Mouse (Mus musculus) liver, adult 2 months (tissue): ENCODE results near the gene Rgcc. TPM values are rescaled to one million over a fixed set of nuclear protein-coding genes. Genes with fewer than 3 reads are reported as not detected.

Experiments
- DNase-seq: peaks from one replicate; pipeline ENCODE4 v3.0.0-alpha.2; 2011; ENCODE audit warnings: low read depth, low spot score; ENCODE audit errors: extremely low read depth
- H3K27ac ChIP-seq: fragments of 200-500 bp; replicated peaks from 2 replicates; pipeline ENCODE4 v1.5.1; 2012; ENCODE audit warnings: low read depth, mild to moderate bottlenecking, control low read depth, inconsistent platforms, low read length; ENCODE audit not compliant: insufficient read depth
- H3K27me3 ChIP-seq: fragments of 200-500 bp; 2 replicates; pipeline ENCODE4 v1.6.1; 2012; ENCODE audit warnings: mild to moderate bottlenecking, moderate library complexity, low read length, inconsistent platforms; ENCODE audit not compliant: control insufficient read depth, insufficient read depth
- H3K36me3 ChIP-seq: fragments of 200-500 bp; 2 replicates; pipeline ENCODE4 v1.6.1; 2012; ENCODE audit warnings: low read length, inconsistent platforms; ENCODE audit not compliant: control insufficient read depth, insufficient read depth
- H3K4me1 ChIP-seq: fragments of 200-500 bp; 2 replicates; pipeline ENCODE4 v1.6.1; 2011; ENCODE audit warnings: low read length; ENCODE audit not compliant: control insufficient read depth, insufficient read depth
- H3K4me3 ChIP-seq: fragments of 200-500 bp; 2 replicates; pipeline ENCODE4 v1.5.1; 2011; ENCODE audit warnings: low read depth, mild to moderate bottlenecking, control low read depth, low read length, moderate library complexity; ENCODE audit not compliant: insufficient read depth
- H3K79me2 ChIP-seq: fragments of 200-500 bp; 2 replicates; pipeline ENCODE4 v1.6.1; 2012; ENCODE audit warnings: inconsistent platforms, mild to moderate bottlenecking, low read length, moderate library complexity; ENCODE audit not compliant: control insufficient read depth, insufficient read depth
- H3K9ac ChIP-seq: fragments of 200-500 bp; 2 replicates; pipeline ENCODE4 v1.6.1; 2012; ENCODE audit warnings: low read depth, mild to moderate bottlenecking, control low read depth, inconsistent platforms, low read length
- CTCF ChIP-seq: fragments of 200-500 bp; IDR thresholded peaks from 2 replicates; pipeline ENCODE4 v1.5.1; 2011; ENCODE audit warnings: low read depth, low read length, control low read depth
- POLR2A ChIP-seq: fragments of 200-500 bp; IDR thresholded peaks from 2 replicates; pipeline ENCODE4 v1.6.1; 2011; ENCODE audit warnings: low read length, control low read depth; ENCODE audit not compliant: insufficient read depth; ENCODE audit errors: extremely low read depth
- WGBS: fragments of 180-500 bp; shearing (Covaris S2); methylation state at CpG from one replicate; pipeline ENCODE4 v1.1.7; 2018; 5-methylcytosine and 5-hydroxymethylcytosine counted together
- polyA plus RNA-seq: library from polyadenylated mRNA; depleted of rRNA; stranded (reverse); fragments of >200 nt; gene quantifications from 2 replicates; pipeline ENCODE4 v1.2.3, GENCODE M21; 2012
- total RNA-seq: library from RNA; depleted of rRNA; stranded (reverse); fragments of >200 nt; gene quantifications from 2 replicates; pipeline ENCODE4 v1.2.3, GENCODE M21; 2014

Rgcc gene
- total and polyA plus RNA-seq, 2 experiments, result 0.18 to 0.61 TPM

GRCm38 (mm10) chr14:79244571-79244970, 56.9 kb downstream of the Rgcc start:
- no peaks in the 10 kb centered on the region for H3K4me1 ChIP-seq

GRCm38 (mm10) chr14:79243038-79243883, 58.2 kb downstream of the Rgcc start:
- no peak overlapping the region for H3K27ac ChIP-seq
- no peak overlapping the region for H3K9ac ChIP-seq
- no peaks in the 10 kb centered on the region for H3K27me3 ChIP-seq
- no peaks in the 10 kb centered on the region for H3K79me2 ChIP-seq
- H3K4me3 ChIP-seq, result no peak overlapping the region
- TF ChIP-seq CTCF (no peak), POLR2A (no peak)
- 77% methylated on average over 12 of the region's 12 CpGs for WGBS
- no peak for DNase-seq
- H3K4me1 ChIP-seq, result no peaks in the 10 kb centered on the region
- H3K36me3 ChIP-seq, result no peaks in the 10 kb centered on the region

More at GRCm38 (mm10) chr14:79244571-79244970, 56.9 kb downstream of the Rgcc start:
- Histone ChIP-seq H3K27ac (no peak overlapping the region), H3K36me3 (no peaks in the 10 kb centered on the region), H3K9ac (no peak overlapping the region), H3K27me3 (no peaks in the 10 kb centered on the region), H3K4me3 (no peak overlapping the region), H3K79me2 (no peaks in the 10 kb centered on the region)
- 65% methylated on average over 3 of the region's 3 CpGs for WGBS
- no peak for DNase-seq
- TF ChIP-seq CTCF, result no peak
- no peak for TF ChIP-seq POLR2A

GRCm38 (mm10) chr14:79242386-79242720, 59.1 kb downstream of the Rgcc start:
- H3K27ac ChIP-seq, result no peak overlapping the region
- no peaks in the 10 kb centered on the region for H3K4me1 ChIP-seq
- no peak overlapping the region for H3K4me3 ChIP-seq
- H3K27me3 ChIP-seq, result no peaks in the 10 kb centered on the region
- TF ChIP-seq CTCF (no peak), POLR2A (no peak)
- H3K9ac ChIP-seq, result no peak overlapping the region
- no peaks in the 10 kb centered on the region for H3K36me3 ChIP-seq
- H3K79me2 ChIP-seq, result no peaks in the 10 kb centered on the region
- no peak for DNase-seq

GRCm38 (mm10) chr14:79241656-79242385, 59.6 kb downstream of the Rgcc start:
- TF ChIP-seq POLR2A (no peak), CTCF (no peak)
- WGBS, result 79% methylated on average over 6 of the region's 6 CpGs

GRCm38 (mm10) chr14:79241057-79241570, 60.3 kb downstream of the Rgcc start:
- no peaks in the 10 kb centered on the region for H3K36me3 ChIP-seq
- no peaks in the 10 kb centered on the region for H3K79me2 ChIP-seq
- H3K4me3 ChIP-seq, result no peak overlapping the region
- DNase-seq, result no peak
- TF ChIP-seq POLR2A, result no peak
- no peak for TF ChIP-seq CTCF
- H3K27me3 ChIP-seq, result no peaks in the 10 kb centered on the region
- H3K9ac ChIP-seq, result no peak overlapping the region
- no peak overlapping the region for H3K27ac ChIP-seq
- H3K4me1 ChIP-seq, result no peaks in the 10 kb centered on the region
- 86% methylated on average over 4 of the region's 4 CpGs for WGBS

More at GRCm38 (mm10) chr14:79241656-79242385, 59.6 kb downstream of the Rgcc start:
- H3K27ac ChIP-seq, result no peak overlapping the region
- no peaks in the 10 kb centered on the region for H3K4me1 ChIP-seq
- H3K36me3 ChIP-seq, result no peaks in the 10 kb centered on the region
- no peak overlapping the region for H3K4me3 ChIP-seq
- DNase-seq, result no peak
- no peak overlapping the region for H3K9ac ChIP-seq
- H3K27me3 ChIP-seq, result no peaks in the 10 kb centered on the region
- H3K79me2 ChIP-seq, result no peaks in the 10 kb centered on the region
